Mouse (Mus musculus) megakaryocyte progenitor cell, adult 5-6 weeks (primary cell): Measurements from ENCODE around the gene Npc1l1. TPM values are rescaled to one million over a fixed set of nuclear protein-coding genes. Genes with fewer than 3 reads are reported as not detected.

Experiments used
- ATAC-seq: replicated peaks from 2 replicates; pipeline ENCODE4 v1.8.0; 2016; ENCODE audit warnings: mild to moderate bottlenecking, moderate TSS enrichment, inconsistent platforms; ENCODE audit not compliant: poor library complexity
- total RNA-seq, 2 experiments: library from RNA; stranded (forward) in 1 of 2; stranded (reverse) in 1 of 2; fragments of 157-497, 149-512 nt in 1 of 2; fragments of 200-1000 nt in 1 of 2; gene quantifications; 2 replicates each; pipeline versions ENCODE4 v1.2.3 to v1.2.4; 2015 to 2017

Gene Npc1l1
- total RNA-seq, 2 experiments from 2014 or later, result not detected

DNA sequence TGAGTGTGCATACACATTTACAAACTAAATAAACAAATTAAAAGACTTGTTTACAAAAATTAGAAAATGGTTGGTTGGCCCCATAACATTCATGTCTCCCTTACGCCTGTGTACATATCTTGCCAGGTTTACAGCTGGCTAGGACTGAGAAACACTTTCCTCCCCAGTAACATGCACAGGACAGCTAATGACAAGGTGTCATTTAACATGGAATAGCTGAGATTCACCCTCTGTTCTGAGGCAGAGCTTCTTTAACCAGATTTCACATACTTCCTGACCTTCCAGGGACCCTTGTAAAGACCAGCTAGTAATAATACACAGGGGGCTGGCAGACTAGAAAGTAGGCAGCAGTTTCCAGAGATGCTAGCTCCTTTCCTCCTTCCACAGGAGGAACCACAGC, 21.8 kb downstream of the Npc1l1 start:
- no peak for ATAC-seq

DNA sequence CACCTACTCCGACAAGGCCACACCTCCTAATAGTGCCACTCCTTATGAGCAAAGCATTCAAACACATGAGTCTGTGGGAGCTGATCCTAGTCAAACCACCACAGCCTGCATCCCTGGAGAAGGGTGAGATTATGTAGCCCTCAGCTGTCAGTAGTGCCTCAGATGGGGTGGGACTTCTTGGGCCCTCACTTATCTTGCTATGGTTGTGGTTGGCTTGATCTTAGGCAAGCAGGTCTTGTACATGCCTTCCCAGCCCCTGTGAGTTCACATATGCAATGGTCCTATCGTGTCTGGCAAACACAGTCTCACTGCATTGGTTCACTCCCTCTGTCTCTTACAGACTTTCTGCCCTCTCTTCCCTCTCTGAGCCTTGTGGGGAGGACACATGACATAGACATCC, 22.9 kb downstream of the Npc1l1 start:
- peak; percentile 63 for ATAC-seq

DNA sequence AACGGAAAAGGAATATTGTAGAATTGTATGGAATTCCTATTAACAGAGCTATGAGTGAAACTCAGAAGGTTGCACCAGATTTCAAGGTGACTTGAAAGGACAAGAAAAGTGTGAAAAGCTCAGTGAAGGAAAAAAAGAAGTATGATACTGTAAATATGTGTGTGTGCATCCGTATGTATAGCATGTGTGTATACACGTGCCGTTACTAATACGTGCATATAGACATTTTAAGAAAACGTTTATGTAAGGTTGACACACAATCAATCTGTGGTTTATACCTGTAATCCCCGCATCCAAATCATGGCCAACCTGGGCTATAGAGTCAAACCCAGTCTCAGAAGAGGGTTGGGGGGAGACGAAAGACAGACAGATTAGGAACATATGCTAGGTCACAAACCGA, 29.4 kb downstream of the Npc1l1 start:
- no peak for ATAC-seq

DNA sequence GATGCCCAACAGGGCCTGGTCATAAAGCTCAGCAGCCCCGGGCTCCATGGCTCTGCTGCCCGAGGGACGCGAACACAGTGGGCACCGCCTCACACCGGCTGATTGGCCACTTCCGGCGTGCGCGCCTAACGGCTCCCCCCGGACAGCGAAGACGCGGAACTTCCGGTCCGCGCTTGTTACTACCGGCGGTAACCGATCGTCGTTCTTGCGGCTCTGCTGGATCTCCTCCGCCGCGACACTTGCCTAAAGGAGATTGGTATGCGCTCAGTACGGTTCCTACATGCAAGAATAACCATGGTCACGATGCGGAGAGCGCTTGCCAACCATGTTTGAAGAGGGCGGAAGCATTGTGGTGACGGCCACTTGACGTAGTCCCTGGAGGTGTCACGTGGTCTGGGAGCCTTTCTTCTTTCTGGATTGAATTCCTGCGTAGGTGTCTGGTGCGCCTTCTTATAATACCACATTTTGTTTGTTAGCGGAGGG, 29.8 kb downstream of the Npc1l1 start, which contains the start of gene Nudcd3:
Nudcd3 (minus strand) TSS at position 329 of the 483 bp plus-strand sequence.
- ATAC-seq, result peak; percentile 92

DNA sequence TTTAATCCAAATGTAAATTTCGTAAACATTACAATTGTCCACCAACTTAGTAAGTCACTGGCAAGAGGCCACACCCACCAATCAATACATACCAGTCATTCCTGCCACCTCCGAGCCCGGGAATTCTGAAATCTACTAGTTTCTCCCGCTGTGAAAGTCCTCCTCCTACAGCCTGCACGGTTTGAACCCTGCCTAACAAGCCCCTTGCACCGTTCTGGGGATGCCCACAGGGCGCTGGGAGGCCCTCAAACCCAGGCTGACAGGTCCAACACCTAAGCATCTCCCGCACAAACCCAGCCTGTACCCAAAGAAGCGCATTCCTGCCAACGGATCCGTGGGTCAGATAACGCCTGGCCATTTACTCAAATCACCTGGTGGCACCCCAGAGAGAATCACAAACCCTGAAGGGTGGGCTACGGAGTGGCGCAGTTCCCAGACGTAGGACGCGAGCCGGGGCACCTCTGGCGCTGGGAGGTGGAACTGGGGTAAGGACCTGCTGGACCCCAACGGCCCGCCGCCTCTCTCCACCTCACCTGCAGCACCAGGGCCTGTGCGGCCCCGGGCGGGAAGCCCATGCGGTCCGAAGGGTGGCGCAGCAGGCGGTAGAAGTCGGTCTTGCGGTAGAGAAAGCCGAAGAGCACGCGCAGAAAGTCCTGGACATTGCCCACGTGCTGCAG, 30.4 kb downstream of the Npc1l1 start, which contains the start of gene A730071L15Rik:
A730071L15Rik (plus strand) TSS at position 620 of the 677 bp plus-strand sequence.
- peak; percentile 57 for ATAC-seq

DNA sequence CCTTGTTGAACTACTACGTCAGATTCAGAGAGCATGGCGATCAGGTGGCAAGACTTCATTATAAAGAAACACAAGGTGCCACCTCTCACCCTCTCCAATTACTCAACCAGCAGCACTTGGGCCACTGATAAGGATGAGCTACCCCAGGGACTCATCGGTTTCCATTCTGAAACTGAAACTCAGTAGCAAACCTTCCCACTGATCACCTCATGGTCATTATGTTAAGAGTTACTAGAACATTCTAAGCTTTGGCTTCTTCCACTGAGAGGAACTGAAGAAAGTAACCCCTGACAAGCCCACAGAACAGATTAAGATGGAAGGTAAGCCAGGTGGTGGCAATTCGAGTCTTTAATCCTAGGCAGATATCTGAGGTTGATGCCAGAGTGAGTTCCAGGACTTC, 31.5 kb downstream of the Npc1l1 start:
- ATAC-seq, result no peak

DNA sequence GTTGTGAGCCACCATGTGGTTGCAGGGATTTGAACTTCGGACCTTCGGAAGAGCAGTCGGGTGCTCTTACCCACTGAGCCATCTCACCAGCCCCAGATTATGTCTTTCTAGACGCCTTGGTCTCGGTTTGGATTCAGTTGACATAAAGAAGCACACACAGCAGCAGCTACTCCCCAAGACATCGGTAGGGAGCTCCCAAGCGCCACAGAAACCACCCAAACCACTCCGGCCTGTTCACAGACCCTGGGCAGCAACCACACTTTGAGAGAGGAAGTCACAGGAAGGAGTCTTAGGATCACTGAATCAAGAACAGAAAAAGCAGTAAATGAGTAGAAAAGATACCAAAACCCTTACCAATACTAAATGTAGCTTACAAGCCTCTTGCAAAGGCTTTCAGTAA, 33.2 kb downstream of the Npc1l1 start:
- ATAC-seq, result no peak

DNA sequence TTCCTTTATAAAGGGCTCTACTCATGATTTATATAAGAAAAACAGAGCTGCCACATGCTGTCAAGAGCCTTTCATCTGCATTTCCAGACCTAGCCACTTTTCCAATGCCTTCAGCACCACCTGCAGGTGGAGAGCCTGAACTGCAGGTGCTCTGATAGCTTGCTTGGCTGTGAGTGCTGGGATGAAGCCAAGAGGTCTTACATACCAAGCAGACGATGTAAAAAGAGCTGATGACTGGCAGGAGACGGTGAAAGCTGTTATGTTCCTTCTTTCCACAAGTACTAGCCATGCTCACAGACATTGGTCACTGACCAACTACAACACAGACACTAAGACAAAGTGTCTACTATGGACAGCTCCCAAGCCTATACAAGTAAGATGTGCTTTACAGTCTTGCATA, 42.1 kb downstream of the Npc1l1 start:
- ATAC-seq, result peak; percentile 91

DNA sequence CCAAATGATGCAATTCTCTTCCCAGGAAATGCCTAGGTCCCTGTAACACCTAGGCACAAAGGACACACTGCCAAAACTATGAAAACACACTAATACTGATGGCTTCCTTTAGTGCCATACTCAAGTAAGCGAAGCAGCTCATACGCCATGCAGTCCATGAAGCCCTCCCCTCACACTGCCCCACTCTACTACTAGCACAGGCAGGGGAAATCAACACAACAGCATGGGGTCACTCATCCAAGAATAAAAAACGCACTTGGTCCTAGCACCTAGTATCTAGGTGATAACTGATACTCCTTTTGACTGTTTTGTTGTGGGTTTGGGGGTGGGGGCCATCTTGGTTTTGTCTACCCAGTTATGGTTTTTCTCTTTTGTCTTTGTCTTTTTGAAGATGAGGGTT, 42.5 kb downstream of the Npc1l1 start:
- ATAC-seq, result no peak

DNA sequence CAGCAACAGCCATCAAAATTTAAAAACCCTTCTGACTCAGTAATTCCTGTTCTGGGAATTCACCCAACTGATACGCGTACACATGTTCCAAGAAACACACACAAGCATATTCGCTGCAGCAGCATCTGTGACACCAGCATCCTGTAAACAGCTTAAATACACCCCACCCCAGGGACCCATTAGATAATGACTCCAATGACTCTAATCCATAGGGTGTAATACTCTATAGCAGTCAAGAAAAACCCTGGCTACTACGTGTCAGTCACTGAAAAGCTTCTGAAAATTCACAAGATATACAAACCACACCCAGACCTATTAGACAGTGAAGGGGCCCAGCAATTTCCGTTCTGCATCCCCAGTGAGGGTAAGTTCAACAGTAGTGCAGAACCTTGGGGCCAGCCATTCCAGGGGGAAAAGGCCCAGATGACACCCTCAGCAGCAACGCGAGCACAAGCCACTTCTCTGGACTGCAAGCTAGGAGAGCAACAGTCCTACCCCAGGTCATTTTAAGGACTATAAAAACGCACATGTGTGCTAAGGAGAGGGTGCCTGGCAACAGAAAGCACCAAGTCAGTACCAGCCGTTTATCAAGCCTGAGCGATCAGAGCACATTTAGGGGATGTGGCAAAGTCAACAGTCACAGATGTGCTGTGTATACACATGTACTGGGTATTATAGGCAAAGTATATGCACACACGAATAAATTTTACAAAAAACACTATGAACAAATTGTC, 45.6 kb downstream of the Npc1l1 start:
- ATAC-seq, result peak; percentile 59

DNA sequence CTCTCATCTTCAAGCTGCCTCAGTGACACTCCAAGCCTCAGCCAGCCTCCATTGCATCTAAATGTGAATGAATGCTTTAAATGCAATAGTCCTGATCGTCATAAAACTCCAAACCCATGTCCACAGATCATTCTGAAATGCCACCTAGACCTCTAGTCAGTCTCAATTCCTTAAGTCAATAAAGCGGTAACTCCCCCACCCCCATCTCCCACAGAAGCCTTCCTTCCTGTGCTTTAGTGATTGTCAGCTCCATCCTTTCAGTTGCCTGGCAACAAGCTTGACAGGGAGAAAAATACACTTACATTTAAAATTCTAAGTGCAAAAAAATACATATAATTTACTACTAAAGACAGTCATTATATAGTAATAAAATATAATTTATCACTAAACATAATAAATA, 46.7 kb downstream of the Npc1l1 start:
- no peak for ATAC-seq

DNA sequence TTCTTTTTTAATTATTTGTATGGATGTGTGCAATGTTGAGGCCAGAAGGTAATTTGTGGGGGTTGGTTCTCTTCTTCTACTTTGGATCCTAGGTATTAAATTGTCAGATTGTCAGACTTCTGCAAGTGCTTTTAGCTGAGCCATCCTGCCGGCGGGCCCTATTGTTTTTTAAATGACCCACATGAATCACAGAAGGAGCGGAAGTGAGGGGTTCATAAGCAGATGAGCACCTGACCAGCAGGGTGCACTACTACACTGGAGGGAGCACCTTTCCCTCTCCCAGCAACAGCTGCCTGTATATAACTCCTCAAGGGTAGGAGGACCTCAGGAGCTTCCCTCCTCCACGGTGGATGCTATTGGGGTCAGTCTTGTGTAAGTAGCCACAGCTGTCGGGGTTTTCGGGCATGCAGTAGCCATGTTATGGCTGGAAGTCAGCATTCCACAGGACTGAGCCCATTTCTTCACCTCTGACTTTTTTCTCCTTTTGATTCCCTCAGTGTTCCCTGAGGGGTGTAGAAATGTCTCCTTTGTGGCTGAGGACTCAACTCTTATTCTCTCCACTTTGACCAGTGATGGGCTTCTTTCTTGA, 49.0 kb downstream of the Npc1l1 start:
- ATAC-seq, result no peak

DNA sequence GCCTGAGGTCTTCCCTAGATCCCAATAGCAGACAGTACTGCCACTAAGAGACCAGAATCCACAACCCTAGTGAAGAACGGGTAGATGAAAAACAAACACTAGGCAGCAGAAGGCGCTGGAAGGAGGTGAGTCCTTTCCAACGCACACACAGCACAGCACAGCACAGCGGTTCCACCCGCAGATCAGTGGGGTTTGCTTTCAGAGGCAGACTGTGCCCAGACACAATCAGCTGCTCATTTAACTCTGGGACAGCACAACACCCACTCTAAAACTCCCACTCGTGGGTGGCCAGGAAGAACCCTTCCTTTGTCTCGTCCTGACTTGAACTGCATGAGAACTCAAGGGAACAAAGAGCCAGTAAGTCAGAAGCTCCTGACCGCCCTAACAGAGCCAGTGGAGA, 50.7 kb downstream of the Npc1l1 start:
- ATAC-seq, result no peak

DNA sequence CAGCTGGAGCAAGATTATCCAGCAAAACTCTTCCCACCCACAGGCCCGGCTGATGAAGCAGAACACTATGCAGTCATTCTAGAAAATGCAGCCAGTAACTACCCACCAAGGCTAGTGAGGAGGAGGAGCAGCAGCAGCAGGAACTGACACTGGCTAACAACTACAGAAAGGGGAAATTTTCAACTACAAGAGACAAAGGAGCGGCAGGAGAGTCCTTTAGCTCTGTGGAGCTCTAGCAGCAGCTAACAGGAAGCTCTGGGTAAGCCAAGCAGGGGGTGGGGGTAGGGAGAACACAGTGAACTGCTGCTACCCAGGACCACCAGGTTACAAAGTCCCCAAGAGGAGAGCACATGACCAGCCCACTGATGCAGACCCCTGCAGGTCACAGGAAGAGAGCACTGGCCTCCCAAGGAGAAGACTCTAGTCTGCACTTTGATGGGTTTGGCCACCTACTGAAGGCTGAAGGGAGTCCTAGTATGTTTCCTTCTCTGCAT, 51.2 kb downstream of the Npc1l1 start:
- peak; percentile 35 for ATAC-seq

DNA sequence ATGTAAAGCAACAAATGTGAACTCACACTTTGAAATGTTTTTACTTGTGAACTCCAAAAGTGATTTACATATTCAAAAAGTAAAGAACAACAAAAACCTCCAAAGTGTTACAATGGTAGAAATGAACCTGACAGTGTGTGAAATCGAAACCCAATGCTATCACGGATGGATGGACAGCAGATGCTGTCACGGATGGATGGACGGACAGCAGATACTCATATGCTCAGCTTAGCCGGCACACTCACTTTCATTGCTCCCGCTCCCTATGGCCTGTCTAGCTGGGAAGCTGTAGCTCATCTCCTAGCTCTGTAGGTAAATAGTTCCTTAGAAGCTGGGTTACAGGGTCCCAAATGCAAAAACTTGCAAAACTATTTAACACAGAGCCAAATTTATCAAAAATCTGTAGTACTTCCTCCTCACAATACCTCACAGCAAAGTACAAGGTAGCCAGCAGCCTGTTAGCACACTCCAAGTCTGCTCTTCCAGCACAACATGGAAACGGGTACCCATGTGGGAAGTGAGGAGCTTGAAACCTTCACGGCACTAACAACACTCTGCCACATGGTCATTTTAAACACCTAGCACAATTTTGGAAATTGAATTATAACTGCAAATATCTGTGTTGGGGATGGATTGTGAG, 52.0 kb downstream of the Npc1l1 start:
- ATAC-seq, result no peak

DNA sequence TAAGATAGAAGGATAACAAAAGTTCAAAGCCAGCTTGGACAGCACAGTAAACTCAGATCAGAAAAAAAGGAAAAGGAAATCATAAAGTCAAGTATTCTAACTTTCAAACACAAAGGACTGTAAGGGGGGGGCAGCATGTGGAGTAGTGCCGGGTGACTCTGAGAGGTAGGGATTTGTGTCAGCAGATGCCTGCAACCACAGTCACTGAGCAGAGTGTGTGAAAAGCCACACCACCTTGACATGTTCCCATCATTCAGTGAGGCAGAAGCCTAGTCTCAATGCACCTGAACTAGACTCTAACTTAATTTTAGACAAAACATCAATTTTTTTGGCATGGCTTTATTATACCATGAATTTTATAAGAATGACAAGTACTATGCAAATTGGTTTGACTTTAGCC, 54.4 kb downstream of the Npc1l1 start:
- ATAC-seq, result no peak

DNA sequence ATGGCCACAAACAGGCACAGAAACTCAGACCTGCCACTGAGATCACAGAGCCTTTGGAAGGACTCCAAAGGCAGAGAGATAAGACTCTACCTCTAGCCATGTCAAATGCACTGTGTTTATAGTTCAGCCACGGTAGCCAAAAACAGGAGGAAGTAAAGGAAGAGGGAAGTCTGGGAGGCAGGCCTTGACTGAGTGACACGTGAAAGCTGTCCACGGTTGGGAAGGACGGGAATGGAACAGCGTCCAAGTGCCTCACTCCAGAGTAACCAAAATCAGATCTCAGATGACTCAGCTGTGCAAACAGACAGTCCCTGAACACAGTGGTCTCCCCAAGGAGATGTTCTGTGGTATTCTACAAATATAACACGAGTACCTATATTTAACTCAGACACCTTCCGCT, 55.2 kb downstream of the Npc1l1 start:
- ATAC-seq, result peak; percentile 78

DNA sequence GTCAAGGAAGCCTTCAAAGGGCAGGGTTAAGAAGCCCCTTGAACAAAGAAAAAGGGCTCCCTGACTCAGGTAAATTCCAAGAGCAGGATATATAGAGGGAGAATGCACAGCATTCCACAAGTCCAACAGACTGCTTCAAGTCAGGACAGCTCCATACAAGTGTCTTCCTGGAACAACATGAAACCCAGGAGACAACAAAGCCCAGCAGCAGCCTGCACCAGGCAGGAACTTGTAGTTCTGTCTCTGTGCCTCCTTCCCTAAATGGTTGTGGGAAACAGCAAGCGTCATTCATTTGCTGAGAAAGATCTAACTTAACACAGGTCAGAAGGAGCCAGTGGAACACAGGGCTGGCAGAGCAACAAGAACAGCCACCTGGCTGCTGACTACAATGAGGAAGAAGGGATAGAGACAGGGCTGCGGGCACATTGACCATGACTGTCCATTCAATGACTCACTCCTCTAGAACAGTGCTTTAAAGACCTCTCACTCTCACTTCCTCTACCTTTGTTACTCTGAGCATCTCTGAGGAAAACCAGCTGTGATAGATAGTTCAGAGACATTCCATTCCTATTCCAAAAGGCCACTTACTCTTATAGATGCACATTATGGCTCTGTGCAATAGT, 60.8 kb downstream of the Npc1l1 start:
- ATAC-seq, result peak; percentile 79

DNA sequence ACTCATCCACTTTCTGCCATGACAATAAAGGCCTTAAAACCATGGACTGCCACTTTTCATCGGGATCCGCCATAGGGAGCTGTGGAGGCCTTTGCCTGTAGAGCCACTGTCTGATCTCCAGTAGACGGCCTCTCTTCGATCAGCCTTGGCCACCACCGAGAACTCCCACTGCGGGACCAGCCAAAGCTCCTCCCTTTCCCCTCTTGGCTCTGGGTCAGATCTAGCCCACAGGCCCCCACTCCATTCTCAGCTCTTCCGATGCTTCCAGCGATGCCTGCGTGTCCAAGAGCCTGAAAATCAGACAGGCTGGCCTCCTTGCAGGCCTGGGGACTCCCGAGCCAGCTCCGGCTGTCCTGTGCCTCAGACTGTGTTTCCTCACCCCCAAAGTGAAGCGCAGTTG, 63.6 kb downstream of the Npc1l1 start:
- ATAC-seq, result no peak

DNA sequence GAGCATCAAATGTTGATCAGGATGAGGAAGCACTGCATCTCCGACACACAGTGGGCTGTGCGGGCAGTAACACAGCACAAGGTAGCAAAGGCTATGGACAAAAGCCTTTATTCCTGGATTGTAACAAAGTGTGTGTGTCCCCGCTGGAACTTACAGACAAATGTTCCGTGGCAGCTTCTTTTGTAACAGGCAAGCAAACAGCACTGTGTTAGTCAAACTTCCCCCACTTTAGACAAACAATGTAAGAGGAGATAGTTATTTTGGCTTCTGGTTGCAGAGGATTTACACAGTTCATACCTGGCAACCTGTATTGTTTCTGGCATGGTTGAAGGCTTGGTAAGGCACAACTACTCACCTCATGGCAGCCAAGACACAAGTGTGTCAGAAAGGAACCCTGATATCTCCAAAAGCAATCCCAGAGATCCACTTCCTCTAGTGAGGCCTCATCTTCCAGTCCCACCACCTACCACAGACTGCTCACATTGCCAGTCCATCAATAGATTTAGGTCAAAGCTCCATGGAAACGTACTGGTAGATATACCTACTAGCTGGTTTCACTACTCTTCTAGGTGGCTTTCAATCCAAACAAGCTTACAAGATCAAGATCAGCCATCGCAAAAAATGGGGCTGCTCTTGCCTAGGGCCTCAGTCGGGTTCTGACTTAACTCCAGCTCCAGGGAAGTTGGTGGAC, 64.4 kb downstream of the Npc1l1 start:
- ATAC-seq, result no peak
